Mouse (Mus musculus): ENCODE measurements around the gene Lcn9.

The Lcn9 gene

DNA sequence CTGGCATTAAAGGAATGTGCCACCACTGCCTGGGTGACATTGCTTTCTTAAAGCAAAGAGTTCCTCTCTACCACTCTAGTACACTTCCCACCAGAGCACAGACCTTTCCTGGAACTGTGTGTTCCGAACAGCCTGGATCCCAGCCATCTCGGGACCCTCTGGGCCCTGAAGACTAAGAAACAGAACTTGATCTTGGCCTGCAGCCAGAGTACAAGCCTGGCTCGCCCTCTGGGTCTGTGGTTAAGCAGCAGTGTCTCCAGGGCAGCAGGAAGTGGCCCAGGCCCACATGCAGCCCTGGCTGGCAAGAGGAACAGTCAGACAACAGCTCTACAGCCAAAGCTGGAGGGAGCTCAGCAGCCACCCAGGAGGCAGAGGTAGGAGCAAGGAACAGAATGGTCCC is 29.7 kb downstream of the Lcn9 start:
- DNase-seq, result peak; percentile 47

DNA sequence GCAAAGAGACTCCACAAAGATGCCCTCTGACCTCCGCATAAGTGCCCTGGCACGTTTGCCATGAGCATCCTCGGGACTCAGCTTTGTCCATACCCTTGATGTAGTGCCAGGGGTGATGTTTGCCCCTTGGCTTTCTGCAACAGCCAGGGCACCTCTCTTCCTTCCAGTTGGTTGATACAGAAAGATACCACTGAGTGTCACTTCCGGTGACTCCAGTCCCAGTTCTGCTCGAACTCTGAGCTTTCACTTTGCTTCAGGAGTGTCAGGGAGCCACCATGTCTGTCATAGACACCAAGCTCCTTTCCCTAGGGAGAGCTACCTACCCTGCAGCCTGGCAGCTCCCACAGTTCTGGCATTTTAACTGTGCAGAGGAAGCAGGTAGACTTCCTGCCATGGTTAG is 31.0 kb downstream of the Lcn9 start:
- DNase-seq, result no peak

DNA sequence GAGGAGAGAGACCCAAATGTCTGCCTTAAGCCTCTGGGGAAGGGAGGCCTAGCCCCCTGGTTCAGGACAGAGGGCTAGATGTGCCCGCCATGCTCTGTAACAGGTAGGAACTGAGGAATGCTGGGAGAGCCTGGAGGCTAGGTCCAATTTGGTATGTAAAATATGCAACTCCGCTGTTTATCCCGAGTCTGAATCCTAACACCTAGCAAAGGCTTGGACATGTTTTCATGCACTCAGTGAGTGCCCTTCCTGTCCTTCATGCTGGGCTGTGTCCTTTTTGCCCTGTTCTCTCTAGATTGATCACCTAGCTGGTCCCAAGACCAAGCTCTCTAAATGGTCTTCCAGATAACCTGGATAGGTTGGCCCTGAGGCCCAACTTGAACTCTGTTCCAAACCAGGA is 36.9 kb downstream of the Lcn9 start:
- no peak for DNase-seq

DNA sequence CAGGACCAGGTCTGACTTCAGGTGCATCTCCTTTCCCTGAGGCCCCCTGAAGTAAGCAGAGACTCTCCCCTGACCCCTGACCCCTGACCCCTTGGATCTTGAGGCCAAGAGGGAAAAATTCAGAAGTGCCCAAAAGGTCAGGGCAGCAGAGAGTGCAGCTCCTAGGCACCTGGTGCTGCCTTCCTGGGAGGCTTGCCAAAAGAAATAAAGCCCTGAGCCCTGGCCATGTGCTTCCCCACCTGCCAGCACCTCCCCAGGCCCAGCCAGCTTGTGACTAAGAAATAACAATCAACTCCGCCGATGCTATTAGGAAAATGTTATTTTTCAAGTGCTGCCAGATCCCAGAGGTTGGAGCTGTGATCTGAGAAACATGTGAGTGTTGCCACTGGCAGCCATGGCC is 39.1 kb downstream of the Lcn9 start:
- peak; percentile 63 for DNase-seq

DNA sequence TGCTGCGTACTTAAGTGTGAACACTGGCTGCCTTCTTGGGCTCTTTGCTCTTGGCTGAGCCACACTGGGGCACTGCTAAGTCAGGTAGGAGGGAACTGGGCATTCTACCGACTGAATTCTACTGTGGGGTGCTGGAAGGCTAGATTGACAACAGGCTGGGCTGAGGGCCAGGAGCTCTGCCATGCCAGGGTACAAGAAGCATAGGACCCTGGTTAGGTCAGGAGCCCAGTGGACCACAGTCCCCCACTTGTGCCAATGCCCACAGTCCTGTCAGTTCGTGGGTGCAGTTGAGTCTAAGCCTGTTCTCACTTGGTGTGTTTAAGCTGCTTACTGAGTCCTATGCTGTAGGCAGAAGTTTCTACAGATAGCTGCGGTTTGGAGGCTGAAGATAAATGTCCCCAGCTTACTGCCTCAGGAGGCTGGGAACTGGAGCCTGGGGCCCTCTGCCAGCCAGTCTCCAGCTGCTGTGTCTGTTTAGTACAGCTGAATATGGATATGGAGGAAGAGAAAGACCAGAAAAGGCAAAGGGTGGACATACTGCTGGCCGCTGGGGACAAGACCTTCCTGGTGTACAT is 39.8 kb downstream of the Lcn9 start:
- DNase-seq, result peak; percentile 65

DNA sequence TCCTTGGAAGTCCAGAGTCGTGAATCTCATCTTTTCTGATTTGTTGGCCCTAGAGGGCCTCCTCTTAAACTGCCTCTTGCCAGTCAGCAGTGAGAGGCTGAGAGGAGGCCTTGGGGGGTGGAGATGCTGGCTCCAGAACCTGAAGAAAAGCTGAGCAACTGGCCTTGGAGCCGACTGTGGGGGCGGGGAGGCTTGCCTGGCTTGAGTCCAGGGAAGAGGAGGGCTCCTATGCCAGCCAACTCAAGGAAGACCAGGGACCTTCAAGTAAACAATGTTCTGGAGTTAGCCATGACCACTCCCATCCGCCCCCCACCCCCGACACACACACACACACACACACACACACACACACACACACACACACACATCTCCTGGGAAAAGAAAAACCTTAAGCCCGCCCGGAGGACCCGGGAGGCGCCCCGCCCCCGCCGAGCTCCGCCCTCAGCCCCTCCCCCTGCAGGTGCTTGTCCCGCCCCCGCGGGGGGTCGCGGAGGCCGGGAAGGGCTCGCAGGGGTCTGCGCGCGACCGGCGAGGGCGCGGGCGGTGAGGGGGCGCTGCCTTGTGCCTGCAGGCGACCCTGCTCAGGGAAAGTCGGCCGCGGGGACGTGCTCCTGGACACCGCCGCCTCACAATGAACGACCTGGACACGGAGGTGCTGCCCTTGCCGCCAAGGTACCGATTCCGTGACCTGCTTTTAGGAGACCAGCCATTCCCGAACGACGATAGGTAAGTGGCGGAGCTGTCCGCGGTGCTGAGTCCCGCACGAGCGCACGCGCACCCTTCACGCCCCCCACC is 40.6 kb downstream of the Lcn9 start, which contains the start of gene Kcnt1:
TSS of gene Kcnt1 (plus strand) at position 398 of the 795 bp plus-strand sequence.
- peak; percentile 77 for DNase-seq

DNA sequence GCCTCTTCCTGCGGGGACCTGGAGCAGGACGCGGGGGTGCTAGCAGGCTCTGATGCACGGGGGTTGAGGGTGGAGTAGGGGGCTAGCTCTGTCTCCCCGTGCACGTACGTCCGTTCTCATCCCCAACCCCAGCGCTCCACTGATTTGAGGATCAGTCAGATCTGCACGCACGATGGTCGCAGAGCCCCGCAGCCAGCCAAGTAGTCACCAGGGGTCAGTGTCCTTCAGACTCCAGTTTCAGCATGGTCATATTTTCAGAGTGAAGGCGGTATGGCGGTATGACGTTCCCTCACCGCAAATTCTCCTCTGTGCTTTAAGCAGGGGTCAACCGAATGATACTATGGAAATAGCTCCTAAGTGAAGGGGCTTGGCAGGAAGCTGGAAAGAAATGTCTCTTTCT is 41.3 kb downstream of the Lcn9 start:
- DNase-seq, result peak; percentile 54

DNA sequence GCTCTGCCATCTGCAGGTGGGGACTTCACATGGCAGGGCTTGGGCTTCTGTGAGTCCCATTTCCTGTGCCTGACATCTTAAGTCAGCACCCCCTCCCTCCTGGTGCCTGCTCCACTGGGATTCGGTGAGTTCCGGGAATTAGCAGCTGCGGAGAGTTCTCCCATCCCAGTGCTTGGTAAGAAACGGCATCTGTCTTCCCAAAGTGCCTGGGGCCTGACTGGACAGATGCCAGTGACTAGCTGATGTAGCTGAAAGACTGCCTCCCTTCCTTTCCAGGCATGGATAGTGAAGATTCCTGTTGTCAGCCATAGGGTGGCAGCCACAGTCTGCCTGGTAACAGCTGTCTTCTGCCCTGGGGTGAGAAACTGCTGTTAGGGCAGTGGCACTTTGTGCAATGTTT is 42.5 kb downstream of the Lcn9 start:
- peak; percentile 60 for DNase-seq

DNA sequence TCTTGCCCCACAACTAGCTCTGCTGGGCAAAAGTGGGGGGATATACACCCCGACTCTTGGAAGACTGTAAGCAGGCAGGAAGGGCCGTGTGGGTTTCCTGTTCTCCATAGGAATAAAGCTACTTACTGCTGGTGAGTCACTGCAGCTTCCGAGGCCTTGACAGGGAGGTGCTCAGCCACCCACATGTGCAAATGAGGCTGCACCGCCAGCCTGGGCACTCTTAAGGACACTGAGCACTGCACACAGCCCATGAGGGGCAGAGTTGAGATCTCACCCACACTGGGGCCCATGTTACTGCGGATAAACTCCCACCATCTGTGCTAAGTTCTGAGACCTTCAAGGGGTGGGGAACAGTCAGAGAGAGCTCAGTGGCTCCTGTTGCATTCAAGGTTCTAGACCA is 43.7 kb downstream of the Lcn9 start:
- DNase-seq, result no peak

Measured in cerebellum, adult 9-11 months (tissue).